Mouse (Mus musculus) neutrophil, adult 59 days (primary cell): ENCODE measurements around the gene Fkbp5. TPM values are rescaled to one million over a fixed set of nuclear protein-coding genes. Genes with fewer than 3 reads are reported as not detected.

Experiments
- total RNA-seq, 2 experiments: library from RNA; stranded (reverse); gene quantifications; 1 replicate in 1 of 2; 2 replicates in 1 of 2; pipeline ENCODE4 v1.2.4; 2023

Gene Fkbp5
- 10 to 100 TPM; 36.3 to 46.3 TPM for total RNA-seq

GRCm38 (mm10) chr17:28517441-28517955, at the start of gene Fkbp5:
Gene Fkbp5, minus strand, starts transcription at chr17:28517527.

GRCm38 (mm10) chr17:28560598-28560997, 43.3 kb upstream of the Fkbp5 start, which contains the start of gene Clps:
Gene Clps, minus strand, starts transcription at chr17:28560766.

GRCm38 (mm10) chr17:28549111-28549510, 31.8 kb upstream of the Fkbp5 start, which contains the start of gene Clpsl2:
Gene Clpsl2, plus strand, starts transcription at chr17:28549411.

GRCm38 (mm10) chr17:28530506-28530905, 13.2 kb upstream of the Fkbp5 start, which contains the start of gene Armc12:
Gene Armc12, plus strand, starts transcription at chr17:28530806.

GRCm38 (mm10) chr17:28365122-28365521, 152.2 kb downstream of the Fkbp5 start, which contains the start of gene Tulp1:
Gene Tulp1, minus strand, starts transcription at chr17:28365222.

GRCm38 (mm10) chr17:28350466-28351352, 166.6 kb downstream of the Fkbp5 start, which contains the start of gene Tead3:
Gene Tead3, minus strand, starts transcription at chr17:28350817.

Other genes with a start within 250 kb of the Fkbp5 start
- gene Fance, start 204.0 kb downstream of the Fkbp5 start, total RNA-seq, result 10 to 100 TPM; 14.2 to 14.9 TPM
- 100 to 1,000 TPM; 528 to 601 TPM for gene Rpl10a, start 189.1 kb downstream of the Fkbp5 start, total RNA-seq
- gene Tead3, start 166.7 kb downstream of the Fkbp5 start, total RNA-seq, result 1 to 10 TPM in 1 of 2 experiments, under 1 TPM in 1; 0.55 to 1.7 TPM
- not detected for gene Tulp1, start 152.3 kb downstream of the Fkbp5 start, total RNA-seq
- 1 to 10 TPM; 1.9 to 2.3 TPM for gene Armc12, start 13.3 kb upstream of the Fkbp5 start, total RNA-seq
- gene Clpsl2, start 31.9 kb upstream of the Fkbp5 start, total RNA-seq, result not detected
- not detected for gene Clps, start 43.2 kb upstream of the Fkbp5 start, total RNA-seq
- not detected for gene Lhfpl5, start 58.1 kb upstream of the Fkbp5 start, total RNA-seq
- gene Srpk1, start 105.2 kb upstream of the Fkbp5 start, total RNA-seq, result 10 to 100 TPM; 52.1 to 58.2 TPM
- gene Slc26a8, start 172.7 kb upstream of the Fkbp5 start, total RNA-seq, result 1 to 10 TPM; 2.2 to 2.4 TPM
- 100 to 1,000 TPM; 235 to 247 TPM for gene Mapk14, start 173.8 kb upstream of the Fkbp5 start, total RNA-seq
- 10 to 100 TPM in 1 of 2 experiments, 1 to 10 TPM in 1; 9.6 to 13.5 TPM for gene AC170998.1, start 208.6 kb upstream of the Fkbp5 start, total RNA-seq